Mouse (Mus musculus) bone marrow macrophage, adult 2 months (primary cell): ENCODE data around the gene Notch4. TPM values are rescaled to one million over a fixed set of nuclear protein-coding genes. Genes with fewer than 3 reads are reported as not detected.

ENCODE experiments used
- H3K27ac ChIP-seq: 2 replicates; pipeline ENCODE4 v1.5.1; 2012; ENCODE audit warnings: low read depth, low read length; ENCODE audit not compliant: insufficient read depth
- H3K4me1 ChIP-seq: 2 replicates; pipeline ENCODE4 v1.6.1; 2012; ENCODE audit warnings: low read length; ENCODE audit not compliant: control insufficient read depth, insufficient read depth
- H3K4me3 ChIP-seq: 2 replicates; pipeline ENCODE4 v1.5.1; 2012; ENCODE audit warnings: mild to moderate bottlenecking, low read length, moderate library complexity; ENCODE audit not compliant: insufficient read depth
- CTCF ChIP-seq: IDR thresholded peaks from 2 replicates; pipeline ENCODE4 v1.5.1; 2012; ENCODE audit warnings: low read depth, mild to moderate bottlenecking, low read length, moderate library complexity
- POLR2A ChIP-seq: IDR thresholded peaks from 2 replicates; pipeline ENCODE4 v1.6.1; 2012; ENCODE audit warnings: mild to moderate bottlenecking, low read depth, low read length, borderline replicate concordance
- polyA plus RNA-seq: library from polyadenylated mRNA; stranded (reverse); fragments of >200 nt; gene quantifications from 2 replicates; pipeline ENCODE4 v1.2.4, GENCODE M21; 2012; ENCODE audit not compliant: missing spikeins, insufficient read depth, insufficient read length

The Notch4 gene
- polyA plus RNA-seq, 1 experiment: 0.78 TPM

GRCm38 (mm10) chr17:34585877-34586771, 22.1 kb downstream of the Notch4 start:
- TF ChIP-seq CTCF (no peak), POLR2A (no peak)
- H3K27ac ChIP-seq: no peak overlapping the region
- H3K4me1 ChIP-seq: peaks cover 16% of the 10 kb centered on the region
- H3K4me3 ChIP-seq: peak overlapping the region; percentile 83

- Histone ChIP-seq H3K4me1 (peaks cover 17% of the 10 kb centered on the region), H3K4me3 (peak overlapping the region; percentile 83), H3K27ac (peak overlapping the region; percentile 62)
- no peak for TF ChIP-seq CTCF
- no peak for TF ChIP-seq POLR2A
Measured at GRCm38 (mm10) chr17:34586796-34587422, 22.8 kb downstream of the Notch4 start.

GRCm38 (mm10) chr17:34587423-34587811, 23.3 kb downstream of the Notch4 start:
- Histone ChIP-seq H3K4me1 (peaks cover 17% of the 10 kb centered on the region), H3K4me3 (peak overlapping the region; percentile 83), H3K27ac (peak overlapping the region; percentile 67)
- TF ChIP-seq POLR2A (no peak), CTCF (no peak)

- H3K4me3 ChIP-seq: peak overlapping the region; percentile 83
- H3K4me1 ChIP-seq: peaks cover 17% of the 10 kb centered on the region
- no peak for TF ChIP-seq CTCF
- no peak for TF ChIP-seq POLR2A
- H3K27ac ChIP-seq: peak overlapping the region; percentile 67
Measured at GRCm38 (mm10) chr17:34587814-34588213, 23.7 kb downstream of the Notch4 start.

- TF ChIP-seq CTCF: no peak
- no peak for TF ChIP-seq POLR2A
- Histone ChIP-seq H3K27ac (no peak overlapping the region), H3K4me1 (peaks cover 17% of the 10 kb centered on the region), H3K4me3 (peak overlapping the region; percentile 2; the same call in 1 of the 2 replicates)
Measured at GRCm38 (mm10) chr17:34588767-34589166, 24.7 kb downstream of the Notch4 start.

- peak overlapping the region; percentile 60 for H3K4me3 ChIP-seq
- H3K27ac ChIP-seq: peak overlapping the region; percentile 95
- no peak for TF ChIP-seq POLR2A
- no peak; the same call in 1 of the 2 replicates for TF ChIP-seq CTCF
- H3K4me1 ChIP-seq: peaks cover 17% of the 10 kb centered on the region
Measured at GRCm38 (mm10) chr17:34589206-34589605, 25.1 kb downstream of the Notch4 start.

- H3K4me1 ChIP-seq: peaks cover 17% of the 10 kb centered on the region
- TF ChIP-seq CTCF: no peak; the same call in 1 of the 2 replicates
- TF ChIP-seq POLR2A: no peak
- peak within 1 kb of the TSS; percentile 60 for H3K4me3 ChIP-seq
- H3K27ac ChIP-seq: peak within 1 kb of the TSS; percentile 95
Measured at GRCm38 (mm10) chr17:34589681-34590101, 25.6 kb downstream of the Notch4 start, which contains the start of gene Gpsm3. Gene Gpsm3, plus strand, starts transcription at chr17:34589806.

GRCm38 (mm10) chr17:34590154-34590987, 26.3 kb downstream of the Notch4 start:
- H3K4me1 ChIP-seq: peaks cover 17% of the 10 kb centered on the region
- H3K27ac ChIP-seq: peak overlapping the region; percentile 95

More at GRCm38 (mm10) chr17:34590154-34590987, 26.3 kb downstream of the Notch4 start:
- H3K4me3 ChIP-seq: peak overlapping the region; percentile 60
- TF ChIP-seq POLR2A (no peak), CTCF (no peak)
